Mouse (Mus musculus) limb, embryonic 15.5 days (tissue): ENCODE data around the gene Olfr1532-ps1. TPM values are rescaled to one million over a fixed set of nuclear protein-coding genes. Genes with fewer than 3 reads are reported as not detected.
"Not testable (repeated sequence)": the region's sequence is repeated elsewhere in the genome, so short reads cannot be mapped to it uniquely, and the experiment has no call there.

Experiments used
- ATAC-seq: fragments of 200-750 bp; cut with Nextera tagmentation; 2 replicates; pipeline ENCODE4 v1.8.0; 2017; ENCODE audit warnings: low read depth, moderate TSS enrichment; ENCODE audit not compliant: insufficient number of reproducible peaks, low FRiP score, low TSS enrichment
- H3K27ac ChIP-seq: fragments of 300-500 bp; sonication (generic); 2 replicates; pipeline ENCODE4 v1.5.1; 2015; ENCODE audit warnings: moderate library complexity, mild to moderate bottlenecking, inconsistent platforms
- H3K27me3 ChIP-seq: fragments of 300-500 bp; sonication (generic); 2 replicates; pipeline ENCODE4 v1.6.1; 2015; ENCODE audit warnings: inconsistent platforms
- H3K36me3 ChIP-seq: fragments of 300-500 bp; sonication (generic); 2 replicates; pipeline ENCODE4 v1.6.1; 2015; ENCODE audit warnings: inconsistent platforms
- H3K4me1 ChIP-seq: fragments of 300-500 bp; sonication (generic); 2 replicates; pipeline ENCODE4 v1.6.1; 2015; ENCODE audit warnings: inconsistent platforms
- H3K4me2 ChIP-seq: fragments of 300-500 bp; sonication (generic); 2 replicates; pipeline ENCODE4 v1.6.1; 2015; ENCODE audit warnings: mild to moderate bottlenecking, inconsistent platforms
- H3K4me3 ChIP-seq: fragments of 300-500 bp; sonication (generic); 2 replicates; pipeline ENCODE4 v1.5.1; 2015; ENCODE audit warnings: mild to moderate bottlenecking, inconsistent platforms
- H3K9ac ChIP-seq: fragments of 300-500 bp; sonication (generic); 2 replicates; pipeline ENCODE4 v1.6.1; 2015; ENCODE audit warnings: inconsistent platforms
- H3K9me3 ChIP-seq: fragments of 300-500 bp; sonication (generic); 2 replicates; pipeline ENCODE4 v1.6.1; 2016; ENCODE audit warnings: inconsistent platforms
- WGBS: fragments of 180-500 bp; shearing (Covaris S2); methylation state at CpG from one replicate; pipeline ENCODE4 v1.1.7; 2015; 5-methylcytosine and 5-hydroxymethylcytosine counted together
- polyA plus RNA-seq: library from polyadenylated mRNA; unstranded; fragments of >200 nt; fragmentation: Nextera tagmentation; extraction: Ambion mirVana; gene quantifications from 2 replicates; pipeline ENCODE4 v1.2.1, GENCODE M21; 2015

The Olfr1532-ps1 gene
- not detected in 2 replicates for polyA plus RNA-seq

GRCm38 (mm10) chr7:106907676-106908075, at the start of gene Olfr1532-ps1:
Gene Olfr1532-ps1, plus strand, starts transcription at chr7:106908001.
- Histone ChIP-seq H3K4me3 (no peak within 1 kb of the TSS), H3K27me3 (no peaks in the 10 kb centered on the region), H3K36me3 (no peaks in the 10 kb centered on the region), H3K9me3 (no peaks in the 10 kb centered on the region), H3K27ac (no peak within 1 kb of the TSS), H3K4me1 (no peaks in the 10 kb centered on the region), H3K4me2 (no peak within 1 kb of the TSS), H3K9ac (no peak within 1 kb of the TSS)
- WGBS: 53% methylated on average over 2 of the region's 2 CpGs
- no peak for ATAC-seq

DNA sequence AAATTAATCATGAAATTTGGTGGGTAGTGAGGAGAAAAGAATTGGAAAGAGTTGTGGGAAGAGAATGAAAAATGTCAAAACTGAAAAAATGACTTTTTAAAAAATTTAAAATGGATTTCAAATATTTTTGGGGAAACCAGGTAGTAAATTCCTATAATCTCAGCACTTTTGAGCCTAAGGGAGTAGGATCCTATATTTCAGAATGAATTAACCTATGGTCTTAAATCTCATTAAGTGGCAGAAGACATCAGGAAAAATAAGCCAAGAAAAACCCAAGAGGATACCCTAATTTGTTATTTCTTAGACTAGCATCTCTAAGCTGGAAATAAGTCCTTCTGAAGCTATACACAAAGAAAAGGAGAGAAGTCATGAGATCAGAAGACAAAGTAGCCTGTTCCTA, 44.9 kb upstream of the Olfr1532-ps1 start, which contains the start of gene Olfr704:
Gene Olfr704 (plus strand): TSS at position 301 of the 400 bp plus-strand sequence.
- Histone ChIP-seq H3K27ac (no peak within 1 kb of the TSS), H3K27me3 (no peaks in the 10 kb centered on the region), H3K9ac (no peak within 1 kb of the TSS), H3K4me2 (no peak within 1 kb of the TSS), H3K4me3 (no peak within 1 kb of the TSS), H3K4me1 (no peaks in the 10 kb centered on the region), H3K36me3 (no peaks in the 10 kb centered on the region), H3K9me3 (no peaks in the 10 kb centered on the region)
- no peak for ATAC-seq

DNA sequence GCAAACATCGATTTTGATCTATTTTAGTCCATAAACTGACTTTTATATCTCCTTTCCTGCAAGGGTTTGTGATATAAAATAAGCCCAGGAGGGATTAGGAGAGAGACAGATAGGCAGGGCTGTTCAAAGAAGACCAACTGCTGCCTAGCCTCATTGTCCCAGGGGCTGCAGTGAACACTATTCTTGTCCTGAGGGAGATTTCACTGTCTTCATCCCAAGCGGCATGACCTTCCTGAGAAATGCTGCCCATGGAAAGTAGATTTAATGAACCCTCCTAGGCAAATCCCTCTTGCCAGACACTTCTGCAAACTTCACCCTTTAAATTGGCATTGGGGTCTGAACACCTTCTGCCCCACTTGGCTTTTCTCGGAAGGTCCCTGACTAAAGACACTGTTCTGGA, 31.0 kb upstream of the Olfr1532-ps1 start, which contains the start of gene Olfr705:
Gene Olfr705 (minus strand): TSS at position 101 of the 400 bp plus-strand sequence.
- WGBS: 80% methylated on average over 3 of the region's 3 CpGs

GRCm38 (mm10) chr7:106888062-106888461, 19.7 kb upstream of the Olfr1532-ps1 start, which contains the start of gene Olfr706:
Gene Olfr706, minus strand, starts transcription at chr7:106888162.
- 79% methylated on average over 2 of the region's 2 CpGs for WGBS
- H3K9ac ChIP-seq: no peak within 1 kb of the TSS
- H3K9me3 ChIP-seq: no peaks in the 10 kb centered on the region
- H3K4me3 ChIP-seq: no peak within 1 kb of the TSS
- no peak within 1 kb of the TSS for H3K4me2 ChIP-seq
- no peaks in the 10 kb centered on the region for H3K4me1 ChIP-seq
- no peaks in the 10 kb centered on the region for H3K36me3 ChIP-seq
- no peak within 1 kb of the TSS for H3K27ac ChIP-seq
- H3K27me3 ChIP-seq: no peaks in the 10 kb centered on the region
- ATAC-seq: no peak

More for the DNA sequence above, 31.0 kb upstream of the Olfr1532-ps1 start, which contains the start of gene Olfr705:
- no peak within 1 kb of the TSS for H3K9ac ChIP-seq
- ATAC-seq: no peak
- no peak within 1 kb of the TSS for H3K4me2 ChIP-seq
- H3K4me3 ChIP-seq: no peak within 1 kb of the TSS
- no peaks in the 10 kb centered on the region for H3K27me3 ChIP-seq
- no peaks in the 10 kb centered on the region for H3K4me1 ChIP-seq
- H3K27ac ChIP-seq: no peak within 1 kb of the TSS
- no peaks in the 10 kb centered on the region for H3K9me3 ChIP-seq
- H3K36me3 ChIP-seq: no peaks in the 10 kb centered on the region

GRCm38 (mm10) chr7:106901141-106901540, 6.7 kb upstream of the Olfr1532-ps1 start, which contains the start of gene Olfr707:
Gene Olfr707, minus strand, starts transcription at chr7:106901241.
- H3K36me3 ChIP-seq, H3K9me3 ChIP-seq, H3K4me1 ChIP-seq, H3K27ac ChIP-seq, H3K4me2 ChIP-seq, H3K27me3 ChIP-seq, ATAC-seq, H3K9ac ChIP-seq, H3K4me3 ChIP-seq: not testable (repeated sequence)
- WGBS: 86% methylated on average over 3 of the region's 3 CpGs

DNA sequence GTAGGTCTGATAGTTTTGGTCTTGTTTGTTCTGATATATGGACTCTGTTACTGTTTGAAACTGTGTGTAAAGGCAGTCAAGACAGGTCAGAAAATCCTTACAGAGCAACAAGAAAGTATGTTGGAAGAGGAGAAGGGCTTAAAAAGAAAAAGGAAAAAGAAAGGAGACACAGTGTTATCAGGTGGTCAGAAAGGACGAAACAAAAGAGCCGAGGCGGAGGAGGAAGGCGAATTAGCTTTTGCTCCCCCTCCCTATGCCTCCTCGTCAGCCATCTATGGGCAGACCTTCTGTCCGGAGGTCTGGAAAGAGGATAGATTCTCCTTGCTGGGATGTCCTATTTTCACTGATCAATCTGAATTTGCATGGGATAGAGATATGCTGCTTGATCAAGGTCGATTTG, 13.2 kb downstream of the Olfr1532-ps1 start:
- H3K36me3 ChIP-seq, H3K27ac ChIP-seq, ATAC-seq, H3K9ac ChIP-seq, H3K4me3 ChIP-seq, H3K4me2 ChIP-seq, H3K4me1 ChIP-seq, H3K9me3 ChIP-seq, H3K27me3 ChIP-seq: not testable (repeated sequence)
- 90% methylated on average over 7 of the region's 7 CpGs for WGBS

DNA sequence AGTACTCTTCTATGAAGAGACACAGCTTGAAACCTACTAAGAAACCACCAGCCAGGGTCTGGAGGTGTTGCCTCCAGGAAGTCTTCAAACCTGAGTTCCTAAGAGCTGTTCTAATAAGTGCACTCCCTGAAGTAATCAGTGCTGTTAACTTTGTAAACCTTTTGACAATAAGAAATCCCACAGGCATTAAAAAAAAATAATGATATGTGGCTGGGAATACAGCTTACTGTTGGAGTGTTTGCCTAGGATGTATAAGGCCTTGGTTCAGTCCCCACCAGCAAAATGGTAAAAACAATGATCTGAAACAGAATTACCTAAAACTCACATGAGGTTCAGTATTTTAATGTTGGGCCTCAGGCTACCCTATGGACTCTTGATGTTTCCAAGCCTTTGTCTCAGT, 24.3 kb downstream of the Olfr1532-ps1 start, which contains the start of gene Olfr709-ps1:
Gene Olfr709-ps1 (minus strand): TSS at position 101 of the 400 bp plus-strand sequence.
- Histone ChIP-seq H3K4me3 (no peak within 1 kb of the TSS), H3K36me3 (no peaks in the 10 kb centered on the region), H3K27ac (no peak within 1 kb of the TSS), H3K4me1 (no peaks in the 10 kb centered on the region), H3K27me3 (no peaks in the 10 kb centered on the region), H3K9me3 (no peaks in the 10 kb centered on the region), H3K4me2 (no peak within 1 kb of the TSS), H3K9ac (no peak within 1 kb of the TSS)
- ATAC-seq: no peak

GRCm38 (mm10) chr7:106948212-106948611, 40.4 kb downstream of the Olfr1532-ps1 start, which contains the start of gene Olfr710:
Gene Olfr710, minus strand, starts transcription at chr7:106948312.
- Histone ChIP-seq H3K27ac (no peak within 1 kb of the TSS), H3K4me2 (no peak within 1 kb of the TSS), H3K36me3 (no peaks in the 10 kb centered on the region), H3K4me3 (no peak within 1 kb of the TSS), H3K27me3 (no peaks in the 10 kb centered on the region), H3K9me3 (no peaks in the 10 kb centered on the region), H3K4me1 (no peaks in the 10 kb centered on the region), H3K9ac (no peak within 1 kb of the TSS)
- no peak for ATAC-seq
- 68% methylated on average over 3 of the region's 3 CpGs for WGBS

- Histone ChIP-seq H3K4me1 (no peaks in the 10 kb centered on the region), H3K9ac (no peak within 1 kb of the TSS), H3K9me3 (no peaks in the 10 kb centered on the region), H3K36me3 (no peaks in the 10 kb centered on the region), H3K27me3 (no peaks in the 10 kb centered on the region), H3K4me3 (no peak within 1 kb of the TSS), H3K4me2 (no peak within 1 kb of the TSS), H3K27ac (no peak within 1 kb of the TSS)
- no peak for ATAC-seq
- WGBS: 80% methylated on average over 1 of the region's 1 CpGs
Measured at GRCm38 (mm10) chr7:106963837-106964236, 56.0 kb downstream of the Olfr1532-ps1 start, which contains the start of gene Olfr6. Gene Olfr6, minus strand, starts transcription at chr7:106963937.

Other genes starting within 250 kb of the Olfr1532-ps1 start
- not detected in 2 replicates for gene Olfr693, start 227.4 kb upstream of the Olfr1532-ps1 start, polyA plus RNA-seq
- gene Olfr694, start 216.2 kb upstream of the Olfr1532-ps1 start, polyA plus RNA-seq: not detected in 2 replicates
- not detected in 2 replicates for gene Olfr695, start 191.6 kb upstream of the Olfr1532-ps1 start, polyA plus RNA-seq
- not detected in 2 replicates for gene Olfr697, start 165.6 kb upstream of the Olfr1532-ps1 start, polyA plus RNA-seq
- gene Olfr698, start 152.6 kb upstream of the Olfr1532-ps1 start, polyA plus RNA-seq: not detected in 2 replicates
- not detected in 2 replicates for gene Olfr699, start 114.8 kb upstream of the Olfr1532-ps1 start, polyA plus RNA-seq
- gene Olfr700, start 99.2 kb upstream of the Olfr1532-ps1 start, polyA plus RNA-seq: not detected in 2 replicates
- not detected in 2 replicates for gene Olfr701, start 93.9 kb upstream of the Olfr1532-ps1 start, polyA plus RNA-seq
- gene Olfr702, start 74.1 kb upstream of the Olfr1532-ps1 start, polyA plus RNA-seq: not detected in 2 replicates
- not detected in 2 replicates for gene Olfr703, start 64.6 kb upstream of the Olfr1532-ps1 start, polyA plus RNA-seq
- gene Olfr704, start 44.8 kb upstream of the Olfr1532-ps1 start, polyA plus RNA-seq: not detected in 2 replicates
- gene Olfr705, start 31.1 kb upstream of the Olfr1532-ps1 start, polyA plus RNA-seq: not detected in 2 replicates
- gene Olfr706, start 19.8 kb upstream of the Olfr1532-ps1 start, polyA plus RNA-seq: not detected in 2 replicates
- not detected in 2 replicates for gene Olfr707, start 6.8 kb upstream of the Olfr1532-ps1 start, polyA plus RNA-seq
- gene Olfr709-ps1, start 24.2 kb downstream of the Olfr1532-ps1 start, polyA plus RNA-seq: not detected in 2 replicates
- not detected in 2 replicates for gene Olfr710, start 40.3 kb downstream of the Olfr1532-ps1 start, polyA plus RNA-seq
- gene Olfr6, start 55.9 kb downstream of the Olfr1532-ps1 start, polyA plus RNA-seq: not detected in 2 replicates
- not detected in 2 replicates for gene Olfr711, start 67.5 kb downstream of the Olfr1532-ps1 start, polyA plus RNA-seq
- not detected in 2 replicates for gene Olfr2, start 98.1 kb downstream of the Olfr1532-ps1 start, polyA plus RNA-seq
- not detected in 2 replicates for gene Olfr713, start 123.2 kb downstream of the Olfr1532-ps1 start, polyA plus RNA-seq
- gene Olfr714, start 163.0 kb downstream of the Olfr1532-ps1 start, polyA plus RNA-seq: not detected in 2 replicates
- gene Olfr17, start 185.2 kb downstream of the Olfr1532-ps1 start, polyA plus RNA-seq: not detected in 2 replicates
- gene Olfr715b, start 202.4 kb downstream of the Olfr1532-ps1 start, polyA plus RNA-seq: not detected in 2 replicates
- not detected in 2 replicates for gene Olfr715, start 223.1 kb downstream of the Olfr1532-ps1 start, polyA plus RNA-seq
- not detected in 2 replicates for gene Olfr716, start 230.3 kb downstream of the Olfr1532-ps1 start, polyA plus RNA-seq